Mouse (Mus musculus) hematopoietic multipotent progenitor cell, adult 10-12 weeks (in vitro differentiated cells): ENCODE results near the gene Amy2a3. TPM values are rescaled to one million over a fixed set of nuclear protein-coding genes. Genes with fewer than 3 reads are reported as not detected.

Experiments used
- polyA plus RNA-seq: library from polyadenylated mRNA; stranded (reverse); fragments of >175 nt; gene quantifications from 2 replicates; pipeline ENCODE4 v1.2.3, GENCODE M21; 2012; ENCODE audit warnings: low replicate concordance

Gene Amy2a3
- not detected in 2 replicates for polyA plus RNA-seq

GRCm38 (mm10) chr3:113323952-113324351 lies at the start of gene Amy2a3:
Gene Amy2a3 (minus strand): TSS chr3:113324052.

GRCm38 (mm10) chr3:113356558-113356957 lies 32.7 kb upstream of the Amy2a3 start, which contains the start of gene Amy2a2:
Gene Amy2a2 (minus strand): TSS chr3:113356658.

GRCm38 (mm10) chr3:113291349-113291748 lies 32.5 kb downstream of the Amy2a3 start, which contains the start of gene Amy2a4:
Gene Amy2a4 (minus strand): TSS chr3:113291449.

Other genes starting within 250 kb of the Amy2a3 start
- 0.04 and 0.12 TPM in 2 replicates for gene Amy2a5, start 65.2 kb downstream of the Amy2a3 start, polyA plus RNA-seq
- not detected in 2 replicates for gene Amy2a4, start 32.6 kb downstream of the Amy2a3 start, polyA plus RNA-seq
- not detected in 2 replicates for gene Amy2a2, start 32.6 kb upstream of the Amy2a3 start, polyA plus RNA-seq
- not detected in 2 replicates for gene Amy2a1, start 208.4 kb upstream of the Amy2a3 start, polyA plus RNA-seq